Mouse (Mus musculus) adrenal gland, postnatal 25 days (tissue): ENCODE results near the gene Cd180. TPM values are rescaled to one million over a fixed set of nuclear protein-coding genes. Genes with fewer than 3 reads are reported as not detected.

ENCODE experiments used
- DNase-seq: peaks from one replicate; pipeline ENCODE4 v3.0.0; 2021; ENCODE audit warnings: mixed read lengths
- long read RNA-seq: library from polyadenylated mRNA; stranded (forward); transcript quantifications from one replicate; pipeline ENCODE4 v2.0.0, GENCODE M21; 2021
- total RNA-seq: library from RNA; stranded (reverse); gene quantifications from 2 replicates; pipeline ENCODE4 v1.2.3, GENCODE M21; 2021

Cd180 gene
- 0.95 and 1.6 TPM in 2 replicates for total RNA-seq
- long read RNA-seq, partial matches to known transcripts = 0 of 1 reads
- long read RNA-seq, other reads (novel, unspliced or antisense) = 1 of 1 reads

GRCm38 (mm10) chr13:102693341-102693801 is at the start of gene Cd180:
Gene Cd180 (plus strand): TSS chr13:102693558.
- DNase-seq = peak; percentile 14

GRCm38 (mm10) chr13:102644344-102644743 is 49.0 kb upstream of the Cd180 start:
- DNase-seq = no peak

- peak; percentile 49 for DNase-seq
Observed at GRCm38 (mm10) chr13:102644789-102645551, 48.4 kb upstream of the Cd180 start.

GRCm38 (mm10) chr13:102646271-102646771 is 47.0 kb upstream of the Cd180 start:
- peak; percentile 23 for DNase-seq

GRCm38 (mm10) chr13:102647511-102647910 is 45.8 kb upstream of the Cd180 start:
- no peak for DNase-seq

- DNase-seq = no peak
Observed at GRCm38 (mm10) chr13:102652303-102652889, 41.0 kb upstream of the Cd180 start.

GRCm38 (mm10) chr13:102655071-102655570 is 38.2 kb upstream of the Cd180 start:
- DNase-seq = no peak

GRCm38 (mm10) chr13:102656153-102656690 is 37.1 kb upstream of the Cd180 start:
- no peak for DNase-seq

- DNase-seq = no peak
Observed at GRCm38 (mm10) chr13:102658223-102658839, 35.0 kb upstream of the Cd180 start.

GRCm38 (mm10) chr13:102664041-102664440 is 29.3 kb upstream of the Cd180 start:
- no peak for DNase-seq

- DNase-seq = peak; percentile 25
Observed at GRCm38 (mm10) chr13:102664843-102665587, 28.3 kb upstream of the Cd180 start.

GRCm38 (mm10) chr13:102665588-102666232 is 27.6 kb upstream of the Cd180 start:
- DNase-seq = no peak

- DNase-seq = no peak
Observed at GRCm38 (mm10) chr13:102666233-102666614, 27.1 kb upstream of the Cd180 start.

- DNase-seq = no peak
Observed at GRCm38 (mm10) chr13:102666731-102667130, 26.6 kb upstream of the Cd180 start.

- no peak for DNase-seq
Observed at GRCm38 (mm10) chr13:102667401-102667800, 26.0 kb upstream of the Cd180 start.

GRCm38 (mm10) chr13:102667842-102668241 is 25.5 kb upstream of the Cd180 start:
- DNase-seq = no peak

- no peak for DNase-seq
Observed at GRCm38 (mm10) chr13:102668933-102669332, 24.4 kb upstream of the Cd180 start.

GRCm38 (mm10) chr13:102669522-102670256 is 23.7 kb upstream of the Cd180 start:
- no peak for DNase-seq

- DNase-seq = no peak
Observed at GRCm38 (mm10) chr13:102670503-102670902, 22.9 kb upstream of the Cd180 start.

- DNase-seq = no peak
Observed at GRCm38 (mm10) chr13:102674083-102674482, 19.3 kb upstream of the Cd180 start.
